Mouse (Mus musculus): ENCODE measurements around the gene Myh4. TPM values are rescaled to one million over a fixed set of nuclear protein-coding genes. Genes with fewer than 3 reads are reported as not detected.

Myh4 gene
- polyA plus RNA-seq, 1 experiment: 88.4 TPM

GRCm38 (mm10) chr11:67257048-67257447 lies 19.2 kb downstream of the Myh4 start:
- Histone ChIP-seq H3K27ac (replicated peaks; ENCODE audit: low read depth, low read length) (no peak overlapping the region), H3K4me1 (ENCODE audit: control insufficient read depth, insufficient read depth, insufficient read length, low read length) (no peaks in the 10 kb centered on the region), H3K4me3 (ENCODE audit: insufficient read depth, low read depth, low read length) (no peak overlapping the region)

DNA sequence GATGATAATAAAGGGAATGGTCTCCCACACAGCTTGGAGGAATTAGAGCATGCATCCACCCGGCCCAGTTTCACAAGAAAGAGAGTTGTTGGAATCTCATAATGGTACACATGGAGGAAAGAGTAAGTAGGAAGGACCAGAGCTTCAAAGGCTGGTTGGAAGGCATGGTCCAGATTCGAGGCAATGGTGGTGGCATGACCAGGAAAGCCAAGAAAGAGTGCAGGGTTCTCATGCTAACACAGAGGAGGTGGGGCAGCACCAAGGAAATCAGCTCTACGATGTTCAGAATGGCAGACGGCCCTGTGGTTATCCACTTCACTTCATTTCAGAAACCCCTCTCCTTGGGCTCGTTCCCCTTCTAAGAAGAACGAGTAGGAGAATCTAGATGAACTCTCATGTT lies 23.1 kb downstream of the Myh4 start:
- Histone ChIP-seq H3K4me1 (ENCODE audit: control insufficient read depth, insufficient read depth, insufficient read length, low read length) (no peaks in the 10 kb centered on the region), H3K4me3 (ENCODE audit: insufficient read depth, low read depth, low read length) (no peak overlapping the region), H3K27ac (replicated peaks; ENCODE audit: low read depth, low read length) (no peak overlapping the region)

- no peak within 1 kb of the TSS for H3K4me3 ChIP-seq (ENCODE audit: insufficient read depth, low read depth, low read length)
- no peaks in the 10 kb centered on the region for H3K4me1 ChIP-seq (ENCODE audit: control insufficient read depth, insufficient read depth, insufficient read length, low read length)
- H3K27ac ChIP-seq (replicated peaks; ENCODE audit: low read depth, low read length): no peak within 1 kb of the TSS
These were observed 38.9 kb downstream of the Myh4 start, which contains the start of gene Myh8 for GRCm38 (mm10) chr11:67276601-67277174. Gene Myh8, plus strand, starts transcription at chr11:67277124.

DNA sequence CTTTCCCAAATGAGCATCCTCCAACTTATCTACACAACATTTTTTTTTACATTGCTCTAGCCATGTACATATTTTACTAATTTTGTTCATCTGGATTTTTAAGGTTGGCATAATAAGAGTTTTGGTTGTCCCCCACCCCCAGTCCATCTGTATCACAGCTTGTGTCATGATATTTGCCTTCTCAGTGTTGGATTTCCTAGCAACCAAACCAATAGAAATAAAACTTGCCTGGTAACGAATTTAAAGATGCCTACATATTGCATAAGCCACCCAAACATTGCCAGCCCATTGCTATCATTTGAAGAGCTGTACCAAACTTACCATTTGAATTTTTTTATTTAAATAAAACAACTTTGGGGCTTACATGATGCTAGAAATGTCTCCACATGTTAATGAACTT lies 55.6 kb downstream of the Myh4 start:
- H3K4me3 ChIP-seq (ENCODE audit: insufficient read depth, low read depth, low read length): no peak overlapping the region
- H3K4me1 ChIP-seq (ENCODE audit: control insufficient read depth, insufficient read depth, insufficient read length, low read length): no peaks in the 10 kb centered on the region
- no peak overlapping the region for H3K27ac ChIP-seq (replicated peaks; ENCODE audit: low read depth, low read length)

Other genes starting within 250 kb of the Myh4 start
- gene Tmem220, start 212.9 kb upstream of the Myh4 start, polyA plus RNA-seq (2012; ENCODE audit: insufficient read depth, insufficient read length, missing spikeins): 7.6 and 7.8 TPM in 2 replicates
- gene Adprm, start 185.4 kb upstream of the Myh4 start, polyA plus RNA-seq (2012; ENCODE audit: insufficient read depth, insufficient read length, missing spikeins): 17.9 and 26.9 TPM in 2 replicates
- gene Sco1, start 185.4 kb upstream of the Myh4 start, polyA plus RNA-seq (2012; ENCODE audit: insufficient read depth, insufficient read length, missing spikeins): 26.2 and 32.8 TPM in 2 replicates
- not detected in 2 replicates for gene Myh3, start 159.7 kb upstream of the Myh4 start, polyA plus RNA-seq (2012; ENCODE audit: insufficient read depth, insufficient read length, missing spikeins)
- gene Myh2, start 67.0 kb upstream of the Myh4 start, polyA plus RNA-seq (2012; ENCODE audit: insufficient read depth, insufficient read length, missing spikeins): 4.3 and 7.1 TPM in 2 replicates
- gene Myh1, start 38.0 kb upstream of the Myh4 start, polyA plus RNA-seq (2012; ENCODE audit: insufficient read depth, insufficient read length, missing spikeins): 12.8 and 22.9 TPM in 2 replicates
- gene Myh8, start 39.1 kb downstream of the Myh4 start, polyA plus RNA-seq (2012; ENCODE audit: insufficient read depth, insufficient read length, missing spikeins): 0.16 TPM in 1 of 2 replicates, not detected in the other
- gene Myh13, start 83.6 kb downstream of the Myh4 start, polyA plus RNA-seq (2012; ENCODE audit: insufficient read depth, insufficient read length, missing spikeins): not detected in 2 replicates
- 7.5 and 10.8 TPM in 2 replicates for gene Gas7, start 217.4 kb downstream of the Myh4 start, polyA plus RNA-seq (2012; ENCODE audit: insufficient read depth, insufficient read length, missing spikeins)